Mouse (Mus musculus) liver, postnatal 0 days (tissue): ENCODE results near the gene Myo1d. TPM values are rescaled to one million over a fixed set of nuclear protein-coding genes. Genes with fewer than 3 reads are reported as not detected.

Source experiments
- ATAC-seq: fragments of 200-750 bp; cut with Nextera tagmentation; 2 replicates; pipeline ENCODE4 v1.8.0; 2017; ENCODE audit warnings: mild to moderate bottlenecking, moderate library complexity
- DNase-seq: peaks from one replicate; pipeline ENCODE4 v3.0.0-alpha.2; 2016
- H3K27ac ChIP-seq: fragments of 300-500 bp; sonication (generic); 2 replicates; pipeline ENCODE4 v1.5.1; 2014; ENCODE audit warnings: antibody characterized with exemption, moderate library complexity, mild to moderate bottlenecking, low read depth
- H3K27me3 ChIP-seq: fragments of 300-500 bp; sonication (generic); 2 replicates; pipeline ENCODE4 v1.6.1; 2014; ENCODE audit warnings: low read length, control low read depth, mixed read lengths; ENCODE audit not compliant: insufficient read depth
- H3K36me3 ChIP-seq: fragments of 300-500 bp; sonication (generic); replicated peaks from 2 replicates; pipeline ENCODE4 v1.6.1; 2014; ENCODE audit warnings: mild to moderate bottlenecking, control low read depth, low read length, moderate library complexity, mixed read lengths; ENCODE audit not compliant: insufficient read depth
- H3K4me1 ChIP-seq: fragments of 300-500 bp; sonication (generic); 2 replicates; pipeline ENCODE4 v1.6.1; 2014; ENCODE audit warnings: antibody characterized with exemption, mild to moderate bottlenecking, control low read depth; ENCODE audit not compliant: insufficient read depth
- H3K4me2 ChIP-seq: fragments of 300-500 bp; sonication (generic); 2 replicates; pipeline ENCODE4 v1.6.1; 2014; ENCODE audit warnings: low read depth, mild to moderate bottlenecking, low read length, moderate library complexity, mixed read lengths
- H3K4me3 ChIP-seq: fragments of 300-500 bp; sonication (generic); 2 replicates; pipeline ENCODE4 v1.5.1; 2014; ENCODE audit warnings: low read depth, low read length
- H3K9ac ChIP-seq: fragments of 300-500 bp; sonication (generic); replicated peaks from 2 replicates; pipeline ENCODE4 v1.6.1; 2014; ENCODE audit warnings: mild to moderate bottlenecking, moderate library complexity
- H3K9me3 ChIP-seq: fragments of 300-500 bp; sonication (generic); 2 replicates; pipeline ENCODE4 v1.6.1; 2016; ENCODE audit warnings: mild to moderate bottlenecking, control low read depth, low read length, mixed read lengths
- CTCF ChIP-seq: sonication (generic); IDR thresholded peaks from 2 replicates; pipeline ENCODE4 v1.5.1; 2016; ENCODE audit warnings: antibody characterized with exemption, low read depth
- EP300 ChIP-seq: IDR thresholded peaks from 2 replicates; pipeline ENCODE4 v1.6.1; 2016; ENCODE audit warnings: antibody characterized with exemption, low read depth, mild to moderate bottlenecking
- WGBS: fragments of 180-500 bp; shearing (Covaris S2); extraction: QIAGEN DNeasy Blood & Tissue Kit; methylation state at CpG from one replicate; pipeline ENCODE4 v1.1.7; 2014; ENCODE audit not compliant: insufficient replicate concordance; 5-methylcytosine and 5-hydroxymethylcytosine counted together
- polyA plus RNA-seq: library from polyadenylated mRNA; unstranded; fragments of >200 nt; fragmentation: Nextera tagmentation; extraction: Ambion mirVana; gene quantifications from 2 replicates; pipeline ENCODE4 v1.2.1, GENCODE M21; 2015

Myo1d gene
- polyA plus RNA-seq, 1 experiment from 2014 or later = 4.6 TPM

- no peaks in the 10 kb centered on the region for H3K36me3 ChIP-seq
- H3K27ac ChIP-seq = no peak overlapping the region
- peaks cover 11% of the 10 kb centered on the region for H3K4me1 ChIP-seq
- no peak for ATAC-seq
- H3K9me3 ChIP-seq = no peaks in the 10 kb centered on the region
- WGBS = 65% methylated on average over 2 of the region's 2 CpGs
- H3K27me3 ChIP-seq = no peaks in the 10 kb centered on the region
- TF ChIP-seq EP300 (no peak), CTCF (no peak)
- no peak overlapping the region for H3K4me2 ChIP-seq
- no peak overlapping the region for H3K9ac ChIP-seq
- no peak for DNase-seq
- H3K4me3 ChIP-seq = no peak overlapping the region
Observed at GRCm38 (mm10) chr11:80521148-80521547, 258.7 kb downstream of the Myo1d start.

- Histone ChIP-seq H3K4me1 (peaks cover 11% of the 10 kb centered on the region), H3K9ac (no peak overlapping the region), H3K4me2 (no peak overlapping the region), H3K9me3 (no peaks in the 10 kb centered on the region), H3K27me3 (no peaks in the 10 kb centered on the region), H3K36me3 (no peaks in the 10 kb centered on the region), H3K27ac (no peak overlapping the region), H3K4me3 (no peak overlapping the region)
- WGBS = 64% methylated on average over 9 of the region's 9 CpGs
- ATAC-seq = no peak
- no peak for DNase-seq
- no peak for TF ChIP-seq EP300
- TF ChIP-seq CTCF = no peak
Observed at GRCm38 (mm10) chr11:80518421-80519367, 261.1 kb downstream of the Myo1d start.

GRCm38 (mm10) chr11:80515895-80516294 lies 263.9 kb downstream of the Myo1d start:
- Histone ChIP-seq H3K27ac (no peak overlapping the region), H3K9me3 (no peaks in the 10 kb centered on the region), H3K4me2 (no peak overlapping the region), H3K27me3 (no peaks in the 10 kb centered on the region), H3K4me3 (no peak overlapping the region), H3K4me1 (no peaks in the 10 kb centered on the region), H3K36me3 (no peaks in the 10 kb centered on the region), H3K9ac (no peak overlapping the region)
- TF ChIP-seq EP300 (no peak), CTCF (no peak)
- DNase-seq (no peak), ATAC-seq (no peak)
- WGBS = 76% methylated on average over 8 of the region's 8 CpGs

GRCm38 (mm10) chr11:80515346-80515745 lies 264.5 kb downstream of the Myo1d start:
- Histone ChIP-seq H3K4me2 (no peak overlapping the region), H3K27me3 (no peaks in the 10 kb centered on the region), H3K4me3 (no peak overlapping the region), H3K9me3 (no peaks in the 10 kb centered on the region), H3K27ac (no peak overlapping the region), H3K4me1 (no peaks in the 10 kb centered on the region), H3K36me3 (no peaks in the 10 kb centered on the region), H3K9ac (no peak overlapping the region)
- TF ChIP-seq EP300 (no peak), CTCF (no peak)
- DNase-seq (no peak), ATAC-seq (no peak)
- 74% methylated on average over 1 of the region's 1 CpGs for WGBS

GRCm38 (mm10) chr11:80513796-80514195 lies 266.0 kb downstream of the Myo1d start:
- Histone ChIP-seq H3K36me3 (no peaks in the 10 kb centered on the region), H3K27me3 (no peaks in the 10 kb centered on the region), H3K9ac (no peak overlapping the region), H3K4me2 (no peak overlapping the region), H3K27ac (no peak overlapping the region; the same call in 1 of the 2 replicates), H3K9me3 (no peaks in the 10 kb centered on the region), H3K4me1 (no peaks in the 10 kb centered on the region), H3K4me3 (no peak overlapping the region)
- no peak for DNase-seq
- WGBS = 52% methylated on average over 7 of the region's 7 CpGs
- TF ChIP-seq CTCF (no peak), EP300 (no peak)
- no peak for ATAC-seq

- Histone ChIP-seq H3K4me1 (peaks cover 4% of the 10 kb centered on the region; the same call in 1 of the 2 replicates), H3K9ac (no peak overlapping the region), H3K27ac (peak overlapping the region; percentile 44; the same call in 1 of the 2 replicates), H3K4me3 (no peak overlapping the region), H3K9me3 (no peaks in the 10 kb centered on the region), H3K36me3 (no peaks in the 10 kb centered on the region), H3K4me2 (no peak overlapping the region), H3K27me3 (no peaks in the 10 kb centered on the region)
- DNase-seq (no peak), ATAC-seq (no peak)
- WGBS = 80% methylated on average over 19 of the region's 19 CpGs
- no peak for TF ChIP-seq EP300
- TF ChIP-seq CTCF = no peak
Observed at GRCm38 (mm10) chr11:80512313-80513056, 267.3 kb downstream of the Myo1d start.
